Mouse (Mus musculus) c-Kit-positive CD71-positive TER-119-negative erythroid progenitor cells, embryonic 14.5 days (primary cell): ENCODE data around the gene Ablim1.
A peak's percentile ranks its signal among the peaks of the same experiment; 100 is the strongest.

Source experiments
- DNase-seq: peaks from one replicate; pipeline ENCODE4 v3.0.0-alpha.2; 2013; ENCODE audit warnings: low read depth

The Ablim1 gene

DNA sequence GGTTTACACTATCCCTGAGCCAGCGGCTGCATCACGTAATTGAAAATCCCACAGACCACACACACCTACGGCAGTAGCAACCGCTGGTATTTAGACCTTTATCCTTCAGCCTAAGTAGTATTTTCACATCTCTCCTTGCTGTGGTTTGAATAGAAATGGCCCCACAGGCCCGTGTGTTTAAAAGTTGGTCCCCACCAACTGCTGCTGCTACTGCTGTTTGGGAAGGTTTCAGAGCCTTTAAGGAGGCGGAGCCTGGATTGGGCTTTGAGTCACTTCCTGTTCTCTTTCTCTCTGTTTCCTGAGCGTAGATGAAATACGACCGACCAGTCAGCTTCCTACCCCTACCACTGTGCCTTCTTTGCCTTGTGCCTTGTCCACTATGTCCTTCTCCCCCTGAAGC lies 214.7 kb downstream of the Ablim1 start:
- DNase-seq, result no peak

DNA sequence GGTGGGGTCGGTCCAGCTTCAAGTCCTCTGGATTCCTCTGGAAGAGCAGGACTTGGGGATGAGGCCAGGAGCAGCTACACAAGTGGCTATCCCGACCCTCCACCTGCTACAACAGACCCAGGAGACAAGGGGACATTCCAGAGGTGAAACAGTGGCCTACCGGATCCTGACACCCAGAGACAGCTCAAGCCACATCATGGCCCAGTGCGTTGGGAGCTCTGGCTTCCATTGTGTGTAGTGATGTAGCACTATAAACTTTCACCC lies 215.7 kb downstream of the Ablim1 start:
- no peak for DNase-seq

DNA sequence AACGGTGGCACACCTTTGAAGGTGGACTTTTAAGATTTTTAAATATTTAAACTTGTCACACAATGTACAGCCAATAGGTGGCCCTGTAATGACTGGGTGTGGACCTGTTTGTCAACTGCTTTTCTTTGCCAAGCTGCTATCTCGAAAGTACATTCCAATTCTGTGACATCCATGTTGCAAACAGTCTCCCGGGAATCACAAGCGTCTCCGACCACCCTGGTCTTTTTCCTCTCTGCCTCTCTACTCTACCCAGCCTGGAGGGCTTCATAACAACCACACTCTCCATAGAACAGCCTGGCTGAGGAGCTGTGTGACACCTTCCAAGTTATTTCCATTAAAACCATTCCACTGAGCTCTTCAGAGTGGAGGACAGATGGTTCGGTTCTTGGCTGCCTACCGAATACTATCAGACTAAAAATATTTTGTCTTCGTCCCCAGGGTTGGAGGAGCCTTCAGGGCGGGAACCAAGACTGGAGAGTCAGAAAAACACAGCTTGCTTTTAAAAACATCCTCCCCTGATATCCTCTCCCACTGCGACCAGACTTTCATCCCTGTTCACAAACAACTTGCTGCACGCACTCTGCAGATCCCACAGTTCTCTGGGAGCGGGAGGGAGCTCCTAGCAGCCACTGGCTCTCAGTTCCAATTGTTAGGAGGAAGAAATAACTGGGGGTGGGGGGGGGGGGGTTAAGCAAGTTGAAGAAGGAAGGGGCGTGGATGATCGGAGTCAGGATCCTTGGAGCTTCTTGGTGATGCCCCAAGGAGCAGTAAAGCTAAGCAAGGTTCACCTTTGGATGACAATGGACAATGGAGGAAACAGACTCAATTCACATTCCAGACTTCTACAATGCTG lies 216.3 kb downstream of the Ablim1 start:
- DNase-seq, result no peak

- no peak for DNase-seq
Observed at GRCm38 (mm10) chr19:57095340-57095739, 219.4 kb downstream of the Ablim1 start.

DNA sequence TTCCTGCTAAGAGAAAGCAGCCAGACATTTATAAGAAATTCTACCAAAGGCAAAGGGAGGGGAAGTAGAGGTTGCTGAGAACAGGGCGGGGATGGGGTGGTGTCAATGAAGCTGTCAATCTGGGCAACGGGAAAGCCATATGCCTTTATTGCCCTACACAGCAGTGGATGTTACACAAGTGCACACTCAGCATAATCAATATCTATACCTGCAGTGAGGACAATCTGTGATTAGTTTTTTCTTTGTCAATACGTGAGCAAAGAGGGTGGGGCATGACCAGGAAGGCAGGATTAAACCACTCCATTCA lies 221.1 kb downstream of the Ablim1 start:
- DNase-seq, result no peak

DNA sequence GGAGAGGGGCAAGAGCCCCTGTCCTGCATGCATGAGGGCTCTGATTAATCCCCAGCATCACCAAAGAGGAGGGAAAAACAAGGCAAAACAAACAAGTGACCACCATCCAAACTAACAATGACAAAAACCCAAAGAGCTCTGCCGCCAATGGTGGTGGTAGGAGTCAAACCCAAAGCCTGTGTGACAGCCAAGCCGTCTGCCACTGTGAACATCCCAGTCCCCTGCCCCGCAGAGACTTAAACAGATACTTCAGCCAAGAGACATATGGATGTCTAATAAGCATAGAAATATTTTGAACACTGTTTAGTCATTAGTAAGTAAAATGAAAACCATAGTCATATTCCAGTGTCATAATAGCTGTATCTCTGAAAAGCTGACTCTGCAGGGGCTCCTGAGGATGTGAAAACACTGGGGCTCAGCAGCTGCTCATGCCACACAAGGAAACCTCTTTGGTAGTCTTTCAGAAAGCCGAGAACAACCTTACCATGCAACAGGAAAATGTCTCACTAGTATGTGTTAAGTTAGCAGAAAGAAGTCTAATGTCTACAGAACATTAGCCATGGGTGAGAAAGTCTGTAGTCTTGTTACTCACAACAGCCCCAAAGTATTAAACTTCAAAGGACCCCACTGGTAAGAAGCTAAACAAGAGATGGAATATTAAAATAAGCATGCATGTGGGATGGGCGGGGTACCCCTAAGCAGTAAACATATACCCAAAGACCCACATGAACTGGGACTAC lies 221.6 kb downstream of the Ablim1 start:
- no peak for DNase-seq

DNA sequence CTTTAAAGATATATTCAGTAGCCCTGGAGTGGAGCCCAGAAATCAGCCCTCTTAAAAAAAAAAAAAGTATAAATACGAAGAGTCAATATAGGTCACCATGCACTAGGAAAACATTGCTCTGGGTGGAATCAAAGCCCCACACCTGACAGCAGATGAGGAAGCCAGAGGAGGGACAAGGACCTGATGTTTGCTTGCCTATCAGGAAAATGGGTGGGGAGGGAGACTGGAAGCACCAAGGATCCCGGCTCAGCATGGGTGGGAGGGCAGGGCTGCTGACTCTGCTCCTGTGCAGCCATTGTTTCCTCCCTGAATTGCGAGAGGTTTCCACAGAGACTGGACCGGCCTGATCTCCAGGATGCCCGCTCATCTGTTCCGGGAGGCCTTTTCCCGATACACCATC lies 223.4 kb downstream of the Ablim1 start:
- no peak for DNase-seq

DNA sequence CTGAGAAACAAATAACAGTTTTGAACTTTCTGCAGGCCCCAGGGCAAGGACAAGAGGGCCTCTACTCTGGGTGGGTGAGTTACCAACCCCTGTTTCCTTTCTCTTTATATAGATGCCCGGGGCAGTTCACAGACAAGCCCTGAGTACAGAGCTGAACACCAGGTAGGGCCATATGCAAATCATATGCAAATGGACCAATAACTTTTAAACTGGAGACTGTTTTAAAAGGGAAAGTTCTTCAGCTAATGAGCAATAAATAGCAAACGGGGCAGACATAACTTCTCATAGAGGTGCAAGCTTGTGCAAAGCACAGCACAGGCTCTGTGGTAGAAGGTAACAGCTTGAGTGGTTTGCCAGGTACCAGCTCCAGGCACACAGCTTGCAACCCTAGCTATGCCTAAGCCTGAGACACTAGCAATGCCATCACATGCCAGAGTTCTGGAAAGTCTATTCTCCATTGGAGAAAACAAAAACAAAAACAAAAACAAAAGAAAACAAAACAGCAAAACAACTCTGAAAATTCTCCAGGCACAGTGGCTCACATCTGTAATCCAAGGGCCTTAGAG lies 225.8 kb downstream of the Ablim1 start:
- DNase-seq, result no peak

- no peak for DNase-seq
Observed at GRCm38 (mm10) chr19:57084520-57085166, 230.1 kb downstream of the Ablim1 start.

GRCm38 (mm10) chr19:57083887-57084286 lies 230.8 kb downstream of the Ablim1 start:
- DNase-seq, result no peak

DNA sequence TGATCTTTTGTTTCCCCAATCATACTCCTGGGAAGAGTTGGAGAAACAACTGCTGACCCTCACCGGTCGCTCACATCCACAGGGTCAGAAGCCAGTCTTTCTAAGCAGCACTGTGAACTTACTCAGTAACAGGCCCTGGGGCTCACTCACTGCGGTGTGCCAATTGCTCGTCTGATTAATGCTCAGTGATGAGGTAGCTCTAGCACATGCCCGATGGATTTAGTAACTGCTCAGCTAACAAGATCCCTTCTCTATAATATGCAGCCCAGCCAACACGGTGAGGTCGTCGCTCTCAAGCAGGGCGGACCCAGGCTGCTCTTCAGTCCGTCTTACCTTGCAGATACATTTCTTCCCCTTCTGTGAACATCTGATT lies 231.6 kb downstream of the Ablim1 start:
- DNase-seq, result no peak

- no peak for DNase-seq
Observed at GRCm38 (mm10) chr19:57082454-57083182, 232.1 kb downstream of the Ablim1 start.

- no peak for DNase-seq
Observed at GRCm38 (mm10) chr19:57081536-57081935, 233.2 kb downstream of the Ablim1 start.

GRCm38 (mm10) chr19:57079606-57079981 lies 235.1 kb downstream of the Ablim1 start:
- no peak for DNase-seq

- no peak for DNase-seq
Observed at GRCm38 (mm10) chr19:57078867-57079605, 235.7 kb downstream of the Ablim1 start.

GRCm38 (mm10) chr19:57077826-57078699 lies 236.7 kb downstream of the Ablim1 start:
- no peak for DNase-seq

GRCm38 (mm10) chr19:57073450-57073849 lies 241.3 kb downstream of the Ablim1 start:
- DNase-seq, result no peak

GRCm38 (mm10) chr19:57072756-57073155 lies 242.0 kb downstream of the Ablim1 start:
- no peak for DNase-seq

GRCm38 (mm10) chr19:57067108-57067613 lies 247.6 kb downstream of the Ablim1 start:
- DNase-seq, result no peak

DNA sequence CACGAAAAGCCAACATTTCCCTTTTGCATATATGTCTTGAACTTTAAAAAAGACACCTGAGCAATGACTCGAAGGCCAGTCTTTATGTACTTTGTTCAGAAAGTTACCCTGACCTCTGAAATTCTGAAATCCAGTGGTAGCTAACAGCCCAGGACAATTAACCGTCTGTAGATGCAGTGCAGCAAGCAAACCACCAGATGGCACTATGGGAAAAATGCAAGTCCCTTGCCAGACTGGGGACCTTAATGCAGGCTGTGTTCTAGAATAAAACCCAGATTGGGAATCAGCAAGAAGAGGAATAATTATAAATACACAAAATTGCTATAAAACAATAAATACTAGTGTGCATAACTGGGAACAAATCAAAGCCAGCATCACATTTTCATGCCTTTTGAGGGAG lies 248.4 kb downstream of the Ablim1 start:
- DNase-seq, result peak; percentile 8
